11 mouse cellular contexts compared by ENCODE assay signal in genomic region chr16:94972080-94972855, GRCm38 (mm10). TPM values are rescaled to one million over a fixed set of nuclear protein-coding genes. Genes with fewer than 3 reads are reported as not detected.
DNase-seq lines count a peak whose midpoint lies in the region; ATAC-seq lines count a peak whose summit lies in the region.
"Had no signal": no experiment of that assay in that cellular context is flagged by ENCODE, and none has a peak within 500 bp of the region (broad histone marks: within the 10 kb centered on the region; RNA-seq: fewer than 3 reads in every experiment).

No protein-coding gene starts in this region.

- intact Hi-C loops in heart, postnatal 25 days (cut with DNase I): no loop called here

- H3K4me2 ChIP-seq in hindbrain, embryonic 16.5 days (ENCODE audit: low read length): no peak overlapping the region
- H3K4me2 ChIP-seq: liver, embryonic 15.5 days had no signal

- no peak overlapping the region for H3K27ac ChIP-seq in hindbrain, embryonic 10.5 days
- H3K27ac ChIP-seq in hindbrain, embryonic 16.5 days (ENCODE audit: low read depth, low read length): no peak overlapping the region
- H3K27ac ChIP-seq: liver, embryonic 15.5 days had no signal

- peak; percentile 59 for DNase-seq in hindbrain, embryonic 10.5 days (ENCODE audit: low spot score)
- DNase-seq in 3T3-L1 (ENCODE audit: low read depth, low spot score): peak; percentile 47
- peak; percentile 90 for DNase-seq in R1 (ENCODE audit: low read depth, low spot score)
- peak; percentile 88 for DNase-seq in kidney, postnatal 4 days
- no peak for DNase-seq in cerebellum, postnatal 4 days (ENCODE audit: low spot score in 2 of 2)
- no peak for DNase-seq in heart, adult 9 months (ENCODE audit: low spot score in 2 of 2)
- DNase-seq in heart, postnatal 25 days (ENCODE audit: low spot score): no peak
- DNase-seq: gastrocnemius, postnatal 25 days had no signal

- ATAC-seq in hindbrain, embryonic 16.5 days: no peak

- no peak overlapping the region for H3K9ac ChIP-seq in hindbrain, embryonic 16.5 days (ENCODE audit: low read depth, low read length)
- H3K9ac ChIP-seq: liver, embryonic 15.5 days had no signal

- no peaks in the 10 kb centered on the region for H3K27me3 ChIP-seq in hindbrain, embryonic 10.5 days (ENCODE audit: insufficient read depth, poor library complexity, severe bottlenecking)
- H3K27me3 ChIP-seq in hindbrain, embryonic 16.5 days (replicated peaks; ENCODE audit: control insufficient read depth, insufficient read depth, low read length): no peaks in the 10 kb centered on the region
- H3K27me3 ChIP-seq: liver, embryonic 15.5 days had no signal

- H3K4me3 ChIP-seq in hindbrain, embryonic 10.5 days: no peak overlapping the region
- no peak overlapping the region for H3K4me3 ChIP-seq in hindbrain, embryonic 16.5 days (ENCODE audit: low read length)
- H3K4me3 ChIP-seq: liver, embryonic 15.5 days had no signal

- no peaks in the 10 kb centered on the region for H3K9me3 ChIP-seq in hindbrain, embryonic 10.5 days
- no peaks in the 10 kb centered on the region for H3K9me3 ChIP-seq in hindbrain, embryonic 16.5 days (ENCODE audit: control insufficient read depth, low read length)
- H3K9me3 ChIP-seq: liver, embryonic 15.5 days had no signal

- peaks cover 5% of the 10 kb centered on the region; the same call in 1 of the 2 replicates for H3K4me1 ChIP-seq in hindbrain, embryonic 10.5 days (replicated peaks)
- peaks cover 2% of the 10 kb centered on the region; the same call in 1 of the 2 replicates for H3K4me1 ChIP-seq in hindbrain, embryonic 16.5 days (ENCODE audit: control insufficient read depth, insufficient read depth, low read depth, low read length)
- H3K4me1 ChIP-seq: liver, embryonic 15.5 days had no signal

- H3K36me3 ChIP-seq in hindbrain, embryonic 10.5 days: no peaks in the 10 kb centered on the region
- no peaks in the 10 kb centered on the region for H3K36me3 ChIP-seq in hindbrain, embryonic 16.5 days (ENCODE audit: control insufficient read depth, insufficient read depth, low read length)
- H3K36me3 ChIP-seq: liver, embryonic 15.5 days had no signal

- WGBS in hindbrain, embryonic 10.5 days: 51% methylated on average over 14 of the region's 14 CpGs
- WGBS in hindbrain, embryonic 16.5 days: 45% methylated on average over 14 of the region's 14 CpGs

RNA-seq across cellular contexts. Expression of gene Kcnj6, which starts 25.2 kb away (rescaled TPM):
- polyA plus RNA-seq in hindbrain, embryonic 10.5 days (2016; fragmentation: Nextera tagmentation; extraction: Ambion mirVana): not detected in 2 replicates
- polyA plus RNA-seq in hindbrain, embryonic 16.5 days (2015; fragmentation: Nextera tagmentation; extraction: Ambion mirVana): 3.8 and 6.2 TPM in 2 replicates
- total RNA-seq in heart, postnatal 25 days (2021): not detected
- total RNA-seq: gastrocnemius, postnatal 25 days had no signal
- polyA plus RNA-seq: liver, embryonic 15.5 days; small intestine, adult 2 months had no signal

Comparison
In these comparisons a context has a peak if more than half of its experiments do, and no peak if none do; other contexts are left out.
1. DNase-seq: peak in hindbrain, embryonic 10.5 days (single experiment), 3T3-L1 (single experiment), R1 (single experiment) and kidney, postnatal 4 days (2 of 2); none in cerebellum, postnatal 4 days (0 of 2), heart, adult 9 months (0 of 2) and heart, postnatal 25 days (single experiment).